Mouse (Mus musculus): Measurements from ENCODE around the gene Vrk2.

DNA sequence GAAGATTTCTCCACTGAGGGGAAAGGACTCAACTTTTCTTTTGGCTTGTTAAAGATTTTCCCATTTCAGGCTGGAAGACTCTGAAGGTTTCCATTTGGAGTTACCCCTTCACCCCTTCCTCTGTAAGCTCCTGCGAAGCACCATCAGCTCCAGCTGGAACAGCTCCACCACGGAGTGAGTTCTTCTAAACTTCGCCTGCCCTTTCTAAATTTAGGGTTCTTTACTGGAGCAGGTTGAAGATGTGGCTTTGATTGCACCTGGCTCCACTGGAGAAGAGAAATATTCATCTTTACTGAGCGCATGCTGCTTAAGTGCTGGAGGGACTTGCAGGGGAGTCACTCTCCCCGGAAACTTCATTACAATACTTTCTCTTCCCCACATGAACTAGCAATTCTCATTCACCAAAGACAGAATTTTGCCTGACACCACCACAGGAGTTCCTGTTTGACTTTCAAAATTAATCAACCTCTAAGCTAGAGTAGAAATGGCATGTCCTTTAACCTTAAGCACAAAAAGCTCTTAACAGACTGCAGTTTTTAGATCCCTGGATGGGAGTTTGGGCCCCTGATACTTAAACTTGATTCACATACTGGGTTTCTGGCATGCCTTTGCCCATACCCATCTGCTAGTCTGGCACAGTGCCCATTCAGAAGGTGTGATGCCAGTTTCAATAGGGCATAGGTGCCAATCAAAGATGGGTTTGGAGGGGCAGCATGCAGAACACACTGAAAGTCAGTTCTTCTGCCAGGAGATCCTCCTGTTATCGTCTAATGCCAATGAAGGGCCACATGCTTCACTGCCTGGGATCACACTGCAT, 7.2 kb downstream of the Vrk2 start:
- TF ChIP-seq CTCF (IDR thresholded peaks at IDR 0.05; ENCODE audit: borderline replicate concordance, insufficient read depth, low read depth, low read length) (no peak), POLR2A (IDR thresholded peaks at IDR 0.05; ENCODE audit: borderline replicate concordance, insufficient read depth, low read length) (no peak)
